Mouse (Mus musculus): ENCODE measurements around the gene Galntl6.
A peak's percentile ranks its signal among the peaks of the same experiment; 100 is the strongest.

Gene Galntl6

GRCm38 (mm10) chr8:58253620-58254019, 658.8 kb downstream of the Galntl6 start:
- no peak for DNase-seq

DNA sequence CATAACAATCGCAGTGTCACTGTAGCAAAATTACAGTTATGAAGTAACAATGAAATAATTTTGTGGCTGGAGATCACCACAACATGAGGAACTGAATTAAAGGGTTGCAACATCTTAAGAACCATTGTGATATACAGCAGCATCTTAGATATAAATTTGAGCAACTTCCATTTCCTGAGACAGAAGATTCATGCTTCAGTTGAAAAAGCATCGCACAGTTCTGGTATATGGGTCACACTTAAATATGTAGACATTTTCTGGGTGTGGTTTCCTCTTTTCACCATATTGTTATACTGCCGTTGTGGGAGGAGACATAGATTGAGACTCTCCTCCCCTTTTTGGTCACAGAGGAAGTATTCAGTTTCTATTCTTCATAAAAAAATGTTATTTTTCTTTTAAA, 667.6 kb downstream of the Galntl6 start:
- DNase-seq, result no peak

- peak; percentile 34 to 44 for DNase-seq
Measured at GRCm38 (mm10) chr8:58234220-58234619, 678.2 kb downstream of the Galntl6 start.

- DNase-seq, result peak; percentile 6 to 10
Measured at GRCm38 (mm10) chr8:58228725-58229124, 683.7 kb downstream of the Galntl6 start.

GRCm38 (mm10) chr8:58217885-58218284, 694.6 kb downstream of the Galntl6 start:
- DNase-seq, result peak; percentile 10 to 17

GRCm38 (mm10) chr8:58189694-58190093, 722.7 kb downstream of the Galntl6 start:
- no peak for DNase-seq

GRCm38 (mm10) chr8:58146961-58147360, 765.5 kb downstream of the Galntl6 start:
- peak; percentile 79 to 80 for DNase-seq

GRCm38 (mm10) chr8:58086733-58087132, 825.7 kb downstream of the Galntl6 start:
- DNase-seq, result no peak

- DNase-seq, result no peak
Measured at GRCm38 (mm10) chr8:58084931-58085330, 827.5 kb downstream of the Galntl6 start.

GRCm38 (mm10) chr8:58081715-58082114, 830.7 kb downstream of the Galntl6 start:
- DNase-seq, result no peak

GRCm38 (mm10) chr8:58074611-58075010, 837.8 kb downstream of the Galntl6 start:
- no peak for DNase-seq

DNA sequence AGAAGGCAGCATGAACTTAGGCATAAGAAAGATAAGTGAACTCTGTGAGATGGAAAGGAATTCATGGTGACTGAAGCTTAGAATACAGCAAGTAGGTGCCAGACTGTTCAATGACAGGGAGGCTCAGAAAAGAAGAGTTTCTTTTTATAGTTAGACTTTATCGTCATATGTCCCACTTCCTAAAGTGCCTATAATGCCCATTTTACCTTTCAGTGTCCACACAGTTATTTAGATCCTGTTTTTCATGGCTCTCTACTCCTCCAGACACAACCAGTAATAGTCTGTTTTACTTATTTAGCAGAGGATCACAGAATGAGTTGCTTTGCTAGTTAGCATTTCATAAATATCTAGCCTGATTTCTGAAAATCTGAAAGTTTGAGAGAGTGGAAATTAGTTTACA, 838.7 kb downstream of the Galntl6 start:
- DNase-seq, result no peak

GRCm38 (mm10) chr8:58032271-58032670, 880.2 kb downstream of the Galntl6 start:
- no peak for DNase-seq

GRCm38 (mm10) chr8:58025558-58025957, 886.9 kb downstream of the Galntl6 start:
- peak; percentile 39 to 53 for DNase-seq

DNA sequence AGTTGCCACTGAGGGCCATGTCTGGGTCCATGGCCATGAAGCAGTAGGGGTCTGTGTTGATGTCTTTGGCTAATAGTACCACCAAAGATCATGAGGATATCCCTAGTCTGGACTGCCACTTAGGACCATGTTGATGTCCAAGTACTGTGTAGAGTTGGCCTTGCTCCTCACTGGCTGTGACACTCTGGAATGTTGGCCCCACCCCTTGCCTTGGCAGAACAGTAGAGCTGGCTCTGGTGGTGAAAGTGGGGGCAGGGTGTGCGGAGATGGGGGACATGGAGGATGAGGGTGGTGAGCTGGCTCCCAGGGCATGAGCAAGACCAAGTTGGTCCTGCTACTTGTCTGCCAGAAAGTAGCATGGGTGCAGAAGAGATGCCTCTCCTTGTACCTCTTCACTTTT, 887.3 kb downstream of the Galntl6 start:
- DNase-seq, result peak; percentile 13 to 34

DNA sequence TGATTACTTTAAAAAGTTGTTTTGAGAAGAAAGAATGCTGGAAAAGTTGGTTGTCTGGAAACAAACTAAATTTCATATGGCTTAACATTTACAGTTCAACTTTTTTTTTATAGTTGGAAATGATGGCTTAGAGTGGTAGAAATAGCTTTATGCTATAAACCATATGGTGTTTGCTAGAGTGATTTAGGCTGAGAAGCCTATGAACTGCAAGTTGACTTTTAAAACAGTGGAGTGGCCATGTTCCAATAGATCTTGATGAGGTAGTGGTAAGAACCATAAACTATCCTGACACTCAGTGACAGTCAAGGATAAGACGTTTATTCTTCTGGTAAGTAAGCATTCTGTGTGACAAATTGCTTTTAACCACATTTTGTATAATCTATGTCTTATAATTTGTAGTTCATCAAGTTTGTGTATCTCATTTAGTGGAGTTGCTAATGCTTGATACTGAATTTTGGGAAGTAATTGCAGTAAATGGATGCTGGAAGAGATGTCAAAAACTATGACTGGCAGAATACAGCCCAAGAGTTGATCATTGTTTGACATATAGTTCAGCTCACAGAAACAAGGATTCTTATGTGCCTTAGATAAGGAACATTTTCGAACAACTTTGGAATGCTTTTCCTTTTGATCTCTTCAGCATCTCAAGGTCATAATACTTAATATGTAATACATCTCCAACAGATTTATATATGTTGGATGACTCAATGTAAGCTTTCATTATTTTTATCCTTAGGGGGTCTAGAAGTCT, 888.8 kb downstream of the Galntl6 start:
- DNase-seq, result no peak

DNA sequence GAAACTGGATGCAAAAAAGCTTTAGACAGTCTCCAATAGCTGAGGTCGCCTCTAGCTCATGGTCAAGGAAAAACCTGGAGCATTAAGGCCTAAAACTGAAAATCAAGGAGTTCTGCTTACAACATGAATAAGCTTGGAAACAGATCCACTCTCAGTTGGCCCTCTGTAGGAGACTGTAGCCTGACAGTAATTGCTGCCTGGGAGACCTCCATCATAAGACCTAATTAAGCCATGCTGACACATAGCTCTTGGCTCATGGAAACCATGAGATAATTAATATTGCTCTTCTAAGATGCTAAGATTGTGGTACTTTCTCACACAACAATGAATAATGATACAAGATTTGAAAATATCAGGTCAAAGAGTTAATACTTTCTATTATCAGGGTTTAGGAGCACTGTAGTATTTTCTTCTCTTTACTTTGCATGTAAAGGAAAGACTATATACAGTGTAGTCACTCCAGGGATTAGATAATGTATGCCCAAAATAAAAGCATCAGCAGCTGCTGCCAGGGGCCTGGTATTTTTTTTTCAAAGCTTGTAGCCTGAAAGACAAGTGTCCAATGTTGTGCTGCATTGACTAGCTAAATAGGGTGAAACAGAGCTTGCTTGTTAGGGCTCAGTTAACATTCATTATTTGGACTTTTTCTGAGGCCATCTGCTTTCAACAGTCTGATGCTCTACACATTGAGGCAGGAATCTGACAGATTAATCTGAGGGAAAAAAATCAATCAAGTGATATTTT, 922.8 kb downstream of the Galntl6 start:
- DNase-seq, result peak in 1 of 2 experiments; percentile 9

GRCm38 (mm10) chr8:57977372-57977771, 935.1 kb downstream of the Galntl6 start:
- DNase-seq, result no peak

GRCm38 (mm10) chr8:57974093-57974492, 938.3 kb downstream of the Galntl6 start:
- peak; percentile 44 to 52 for DNase-seq

DNA sequence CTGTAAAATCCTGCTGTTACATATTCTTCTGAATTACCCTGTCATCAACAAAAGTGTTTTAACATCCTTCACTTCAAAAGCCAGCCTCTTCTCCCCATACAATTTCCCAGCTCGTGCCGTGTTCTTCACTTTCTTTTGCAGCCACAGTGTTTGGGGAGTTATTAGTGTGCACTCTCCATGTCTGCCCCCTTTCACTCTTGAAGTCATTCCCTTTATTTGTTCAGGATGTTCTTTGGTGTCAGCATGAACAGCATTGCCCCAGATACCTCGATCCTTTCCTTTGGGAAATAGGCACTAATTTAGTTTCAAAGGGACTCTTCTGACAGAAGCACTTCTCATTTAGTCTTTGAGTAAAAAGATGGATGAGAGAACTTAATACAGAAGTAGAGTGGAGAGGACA, 939.6 kb downstream of the Galntl6 start:
- no peak for DNase-seq

GRCm38 (mm10) chr8:57966676-57967075, 945.8 kb downstream of the Galntl6 start:
- peak; percentile 69 to 77 for DNase-seq

- DNase-seq, result peak; percentile 25 to 29
Measured at GRCm38 (mm10) chr8:57965508-57965907, 946.9 kb downstream of the Galntl6 start.

- DNase-seq, result peak; percentile 96 to 97
Measured at GRCm38 (mm10) chr8:57962286-57963110, 949.9 kb downstream of the Galntl6 start.
